Mouse (Mus musculus) CD4-positive, CD25-positive, alpha-beta regulatory T cell, adult 2 months (primary cell): Measurements from ENCODE around the gene Gm17409.

Experiments used
- DNase-seq: peaks from one replicate; pipeline ENCODE4 v3.0.0-alpha.2; 2012; ENCODE audit warnings: low read depth, low spot score

Gm17409 gene

GRCm38 (mm10) chr2:58469816-58470215, at the start of gene Gm17409:
Gene Gm17409, plus strand, starts transcription at chr2:58470116.
- no peak for DNase-seq

- DNase-seq, result peak; percentile 6
These were observed 46.6 kb upstream of the Gm17409 start for GRCm38 (mm10) chr2:58423319-58423718.

GRCm38 (mm10) chr2:58425436-58426004, 44.4 kb upstream of the Gm17409 start:
- no peak for DNase-seq

GRCm38 (mm10) chr2:58432211-58432610, 37.7 kb upstream of the Gm17409 start:
- DNase-seq, result no peak

GRCm38 (mm10) chr2:58433317-58433716, 36.6 kb upstream of the Gm17409 start:
- no peak for DNase-seq

- no peak for DNase-seq
These were observed 35.5 kb upstream of the Gm17409 start for GRCm38 (mm10) chr2:58434438-58434837.

GRCm38 (mm10) chr2:58435507-58435906, 34.4 kb upstream of the Gm17409 start:
- DNase-seq, result no peak

GRCm38 (mm10) chr2:58436911-58437310, 33.0 kb upstream of the Gm17409 start:
- DNase-seq, result no peak

GRCm38 (mm10) chr2:58443163-58443562, 26.8 kb upstream of the Gm17409 start:
- no peak for DNase-seq

GRCm38 (mm10) chr2:58447001-58447400, 22.9 kb upstream of the Gm17409 start:
- no peak for DNase-seq

- no peak for DNase-seq
These were observed 15.6 kb upstream of the Gm17409 start for GRCm38 (mm10) chr2:58454095-58454865.

- no peak for DNase-seq
These were observed 13.0 kb upstream of the Gm17409 start for GRCm38 (mm10) chr2:58456843-58457487.

GRCm38 (mm10) chr2:58457488-58457865, 12.4 kb upstream of the Gm17409 start:
- peak; percentile 16 for DNase-seq

GRCm38 (mm10) chr2:58458820-58459371, 11.0 kb upstream of the Gm17409 start:
- peak; percentile 57 for DNase-seq

- no peak for DNase-seq
These were observed 374 bp downstream of the Gm17409 start for GRCm38 (mm10) chr2:58470290-58470689.

GRCm38 (mm10) chr2:58475578-58475977, 5.7 kb downstream of the Gm17409 start:
- no peak for DNase-seq

- peak; percentile 59 for DNase-seq
These were observed 7.2 kb downstream of the Gm17409 start for GRCm38 (mm10) chr2:58476956-58477715.

- no peak for DNase-seq
These were observed 8.2 kb downstream of the Gm17409 start for GRCm38 (mm10) chr2:58478144-58478543.

- DNase-seq, result no peak
These were observed 9.6 kb downstream of the Gm17409 start for GRCm38 (mm10) chr2:58479536-58479935.

- DNase-seq, result peak; percentile 4
These were observed 10.8 kb downstream of the Gm17409 start for GRCm38 (mm10) chr2:58480764-58481163.

- DNase-seq, result peak; percentile 4
These were observed 11.7 kb downstream of the Gm17409 start for GRCm38 (mm10) chr2:58481450-58482100.
